14 mouse cellular contexts compared by ENCODE assay signal in genomic region chr5:125634666-125635065, GRCm38 (mm10).
"Had no signal": no experiment of that assay in that cellular context is flagged by ENCODE, and none has a peak within 500 bp of the region (broad histone marks: within the 10 kb centered on the region; RNA-seq: fewer than 3 reads in every experiment).

No protein-coding gene starts in this region.

- H3K4me1 ChIP-seq: limb, embryonic 12.5 days; liver, embryonic 12.5 days; neural tube, embryonic 12.5 days; stomach, embryonic 15.5 days had no signal

- H3K27ac ChIP-seq: kidney, postnatal 0 days; limb, embryonic 12.5 days; liver, embryonic 12.5 days; neural tube, embryonic 12.5 days; stomach, embryonic 15.5 days had no signal

- H3K36me3 ChIP-seq: limb, embryonic 12.5 days; liver, embryonic 12.5 days; neural tube, embryonic 12.5 days; stomach, embryonic 15.5 days had no signal

- H3K4me3 ChIP-seq: limb, embryonic 12.5 days; liver, embryonic 12.5 days; neural tube, embryonic 12.5 days; stomach, embryonic 15.5 days had no signal

- ATAC-seq: inflammation-experienced regulatory T-cells, adult 6 months; intestine, postnatal 0 days; liver, embryonic 12.5 days had no signal

- H3K27me3 ChIP-seq: limb, embryonic 12.5 days; liver, embryonic 12.5 days; neural tube, embryonic 12.5 days; stomach, embryonic 15.5 days had no signal

- H3K9me3 ChIP-seq: limb, embryonic 12.5 days; neural tube, embryonic 12.5 days; stomach, embryonic 15.5 days had no signal

- DNase-seq: kidney, adult 8-10 months; kidney, postnatal 4 days; lung, postnatal 36 days; midbrain, embryonic 14.5 days; right cerebral cortex, postnatal 14 days; thymus, adult 18-20 months; thymus, postnatal 14 days had no signal

- H3K4me2 ChIP-seq: limb, embryonic 12.5 days; liver, embryonic 12.5 days; neural tube, embryonic 12.5 days; stomach, embryonic 15.5 days had no signal

- H3K9ac ChIP-seq: limb, embryonic 12.5 days; liver, embryonic 12.5 days; neural tube, embryonic 12.5 days; stomach, embryonic 15.5 days had no signal
